Mouse (Mus musculus): ENCODE measurements around the gene Bace2.

DNA sequence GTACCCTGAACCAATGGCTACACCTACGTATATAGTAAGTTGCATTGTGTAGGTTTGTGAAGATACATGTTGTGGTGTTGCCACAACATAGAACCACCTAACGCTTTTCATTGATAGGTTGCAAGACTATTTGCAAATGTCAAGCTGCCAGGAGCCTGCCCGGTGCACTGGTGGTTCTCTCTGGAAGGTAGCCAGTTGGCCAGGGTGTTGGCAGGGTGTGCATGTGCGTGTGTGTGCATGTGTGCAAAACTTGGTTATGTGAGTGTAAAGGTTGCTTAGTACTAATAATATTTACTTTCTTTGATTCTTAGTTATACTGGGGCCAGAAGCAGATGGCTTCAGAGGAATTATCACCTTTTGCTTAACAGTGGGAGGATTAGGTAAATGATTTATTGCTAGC, 13.7 kb downstream of the Bace2 start:
- TF ChIP-seq CTCF (IDR thresholded peaks at IDR 0.05; ENCODE audit: borderline replicate concordance, insufficient read depth, low read depth, low read length): no peak
- TF ChIP-seq POLR2A (IDR thresholded peaks at IDR 0.05; ENCODE audit: borderline replicate concordance, insufficient read depth, low read length): no peak
